Mouse (Mus musculus): ENCODE measurements at regions not wholly inside any gene's neighbourhood (a gene's known extent, or its start where the extent isn't known, plus 50 kb on each side); places are given as distances from the start of the nearest gene placed in this dataset.
"Not testable (repeated sequence)": the region's sequence is repeated elsewhere in the genome, so short reads cannot be mapped to it uniquely, and the experiment has no call there.

GRCm38 (mm10) chr2:55222741-55223140 is 213.0 kb upstream of the Kcnj3 start:
- TF ChIP-seq POLR2A (IDR thresholded peaks at IDR 0.05; ENCODE audit: control insufficient read depth in 1 of 2, insufficient read depth in 1 of 2, low read depth in 1 of 2, low read length in 2 of 2, poor library complexity in 1 of 2); CTCF (IDR thresholded peaks at IDR 0.05 in 2 of 3, conservative IDR thresholded peaks at IDR 0.05 in 1 of 3; ENCODE audit: control insufficient read depth in 1 of 3, insufficient read depth in 1 of 3, low read depth in 2 of 3, low read length in 3 of 3, poor library complexity in 1 of 3, severe bottlenecking in 1 of 3); TAL1 (IDR thresholded peaks at IDR 0.05; ENCODE audit: low read length); ELF1 (IDR thresholded peaks at IDR 0.05; ENCODE audit: low read depth, low read length); EP300 (IDR thresholded peaks at IDR 0.05; ENCODE audit: low read depth in 1 of 2, low read length in 2 of 2); UBTF (IDR thresholded peaks at IDR 0.05; ENCODE audit: borderline replicate concordance, insufficient read depth, low read depth, low read length); KAT2A (conservative IDR thresholded peaks at IDR 0.05; ENCODE audit: low read depth, low read length); ZKSCAN1 (IDR thresholded peaks at IDR 0.05; ENCODE audit: low read depth, low read length); HCFC1 (IDR thresholded peaks at IDR 0.05; ENCODE audit: low read depth, low read length); RAD21 (IDR thresholded peaks at IDR 0.05; ENCODE audit: low read depth, low read length); MEF2A (IDR thresholded peaks at IDR 0.05; ENCODE audit: extremely low read depth, insufficient replicate concordance, low read depth, low read length, poor library complexity, severe bottlenecking); TCF12 (IDR thresholded peaks at IDR 0.05; ENCODE audit: low read depth, low read length); POLR2AphosphoS5 (IDR thresholded peaks at IDR 0.05; ENCODE audit: borderline replicate concordance, low read depth, low read length): not testable (repeated sequence)

Measured in MEL (cell line).